Mouse (Mus musculus) heart, adult 2 months (tissue): ENCODE data around the gene Wdfy3. TPM values are rescaled to one million over a fixed set of nuclear protein-coding genes. Genes with fewer than 3 reads are reported as not detected.

Source experiments
- DNase-seq, 2 experiments: peaks; one replicate each; pipeline ENCODE4 v3.0.0; 2021
- H3K27ac ChIP-seq: fragments of 200-600 bp; 2 replicates; pipeline ENCODE4 v1.8.1; 2022
- H3K27me3 ChIP-seq: fragments of 200-500 bp; 2 replicates; pipeline ENCODE4 v1.6.1; 2012; ENCODE audit warnings: mild to moderate bottlenecking, low read length, inconsistent platforms, mixed read lengths; ENCODE audit not compliant: control insufficient read depth, insufficient read depth
- H3K36me3 ChIP-seq: fragments of 200-500 bp; 2 replicates; pipeline ENCODE4 v1.6.1; 2012; ENCODE audit warnings: low read length, inconsistent platforms; ENCODE audit not compliant: control insufficient read depth, insufficient read depth
- H3K4me1 ChIP-seq: fragments of 200-500 bp; 2 replicates; pipeline ENCODE4 v1.6.1; 2011; ENCODE audit warnings: low read length; ENCODE audit not compliant: control insufficient read depth, insufficient read depth
- H3K4me3 ChIP-seq: fragments of 200-600 bp; 2 replicates; pipeline ENCODE4 v1.8.1; 2022
- H3K79me2 ChIP-seq: fragments of 200-500 bp; replicated peaks from 2 replicates; pipeline ENCODE4 v1.6.1; 2012; ENCODE audit warnings: mild to moderate bottlenecking, inconsistent platforms, low read length, moderate library complexity, mixed read lengths; ENCODE audit not compliant: control insufficient read depth, insufficient read depth
- H3K9ac ChIP-seq: fragments of 200-500 bp; 2 replicates; pipeline ENCODE4 v1.6.1; 2012; ENCODE audit warnings: low read depth, mild to moderate bottlenecking, control low read depth, inconsistent platforms, low read length, mixed read lengths
- CTCF ChIP-seq: fragments of 200-600 bp; IDR thresholded peaks from 2 replicates; pipeline ENCODE4 v1.8.1; 2022; ENCODE audit warnings: antibody characterized with exemption, mild to moderate bottlenecking, moderate library complexity
- EP300 ChIP-seq: fragments of 200-500 bp; IDR thresholded peaks from 2 replicates; pipeline ENCODE4 v1.6.1; 2011; ENCODE audit warnings: low read depth, low read length, control low read depth; ENCODE audit not compliant: insufficient read depth
- POLR2A ChIP-seq: fragments of 200-500 bp; IDR thresholded peaks from 2 replicates; pipeline ENCODE4 v1.6.1; 2011; ENCODE audit warnings: mild to moderate bottlenecking, low read depth, low read length, control low read depth; ENCODE audit not compliant: insufficient read depth
- WGBS: fragments of 180-500 bp; shearing (Covaris S2); methylation state at CpG from one replicate; pipeline ENCODE4 v1.1.7; 2018; 5-methylcytosine and 5-hydroxymethylcytosine counted together
- intact Hi-C: fragments of 180-260 bp; cut with DNase I; formaldehyde crosslinking; loops from one replicate; pipeline ENCODE4 v1.15.1; 2025
- polyA plus RNA-seq: library from polyadenylated mRNA; depleted of rRNA; stranded (reverse); fragments of >200 nt; gene quantifications from 2 replicates; pipeline ENCODE4 v1.2.3, GENCODE M21; 2012
- total RNA-seq, 2 experiments: library from RNA; stranded (reverse); gene quantifications; 2 replicates each; pipeline ENCODE4 v1.2.3; 2021

Wdfy3 gene
- total and polyA plus RNA-seq, 3 experiments = 11.6 to 29.3 (median 29.0) TPM

DNA sequence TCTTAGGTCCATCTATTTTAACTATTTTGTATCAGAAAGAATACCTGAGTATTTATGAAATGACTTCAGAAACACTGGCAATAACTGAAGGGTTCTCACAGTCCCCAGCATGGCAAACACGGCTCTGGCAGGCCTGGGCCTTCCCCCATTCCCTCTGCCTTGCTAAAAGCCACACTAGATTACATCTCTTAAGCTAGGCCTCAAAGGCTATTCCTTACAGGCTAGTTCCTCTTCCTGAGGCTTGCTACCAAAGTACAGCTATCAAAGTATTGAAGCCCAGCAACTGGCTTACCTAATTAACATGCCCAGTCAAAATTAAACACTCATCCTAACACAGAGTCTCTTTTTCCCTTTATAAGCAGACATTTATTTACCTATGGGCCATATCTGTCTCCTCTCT, 117.8 kb downstream of the Wdfy3 start:
- DNase-seq = no peak
- no peak overlapping the region for H3K27ac ChIP-seq
- WGBS = 94% methylated on average over 1 of the region's 1 CpGs
- H3K4me1 ChIP-seq = peaks cover 4% of the 10 kb centered on the region; the same call in 1 of the 2 replicates
- intact Hi-C loops = loop anchor here (2.0 kb wide), 1 partner anchor 17 kb away; no protein-coding TSS in a partner anchor
- H3K4me3 ChIP-seq = no peak overlapping the region
- H3K9ac ChIP-seq = no peak overlapping the region
- H3K36me3 ChIP-seq = peaks cover 9% of the 10 kb centered on the region
- no peaks in the 10 kb centered on the region for H3K27me3 ChIP-seq
- no peak for TF ChIP-seq POLR2A
- TF ChIP-seq EP300 = no peak
- TF ChIP-seq CTCF = no peak
- no peaks in the 10 kb centered on the region; the same call in 1 of the 2 replicates for H3K79me2 ChIP-seq

DNA sequence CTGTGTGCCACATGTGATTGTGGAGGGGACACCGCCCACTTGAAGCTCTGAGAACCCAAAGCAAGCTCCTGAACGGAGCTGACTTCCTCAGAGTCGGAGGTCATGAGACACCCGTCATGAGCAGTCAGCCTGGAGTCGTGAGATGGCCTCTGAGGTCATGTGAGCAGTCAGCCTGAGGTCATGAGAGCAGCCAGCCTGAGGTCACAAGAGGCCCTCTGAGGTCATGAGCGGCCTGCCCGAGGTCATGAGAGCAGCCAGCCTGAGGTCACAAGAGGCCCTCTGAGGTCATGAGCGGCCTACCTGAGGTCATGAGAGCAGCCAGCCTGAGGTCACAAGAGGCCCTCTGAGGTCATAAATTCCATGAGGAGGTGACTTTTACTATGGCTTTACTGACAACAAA, 120.4 kb downstream of the Wdfy3 start:
- Histone ChIP-seq H3K9ac (no peak overlapping the region), H3K36me3 (peaks cover 9% of the 10 kb centered on the region), H3K79me2 (no peaks in the 10 kb centered on the region; the same call in 1 of the 2 replicates), H3K27ac (no peak overlapping the region), H3K4me3 (no peak overlapping the region), H3K4me1 (peaks cover under 1% of the 10 kb centered on the region; the same call in 1 of the 2 replicates), H3K27me3 (no peaks in the 10 kb centered on the region)
- no peak for DNase-seq
- intact Hi-C loops = no loop called here
- WGBS = 81% methylated on average over 8 of the region's 8 CpGs
- TF ChIP-seq CTCF = no peak
- no peak for TF ChIP-seq EP300
- TF ChIP-seq POLR2A = no peak

DNA sequence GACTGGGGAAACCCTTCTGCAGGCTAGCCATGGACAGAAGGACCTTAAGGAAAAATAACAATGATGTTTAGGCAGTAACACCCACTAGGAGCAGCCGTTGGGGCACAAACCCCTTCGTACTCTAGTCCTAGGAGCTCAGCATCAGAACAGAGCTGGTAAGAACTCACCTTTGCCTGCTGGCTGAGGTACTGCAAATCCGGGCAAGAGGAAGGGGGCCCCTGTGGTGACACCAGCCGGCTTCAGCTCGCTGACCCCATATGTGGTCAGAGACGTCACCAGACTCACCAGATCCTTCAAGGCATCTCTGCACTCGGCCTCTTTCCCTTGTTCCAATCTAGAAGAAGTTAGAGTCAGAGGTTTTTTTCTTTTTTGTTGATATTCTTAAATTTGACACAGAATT, 121.1 kb downstream of the Wdfy3 start:
- Histone ChIP-seq H3K9ac (no peak overlapping the region), H3K27me3 (no peaks in the 10 kb centered on the region), H3K4me1 (no peaks in the 10 kb centered on the region; the same call in 1 of the 2 replicates), H3K27ac (no peak overlapping the region), H3K4me3 (no peak overlapping the region), H3K36me3 (peaks cover 9% of the 10 kb centered on the region), H3K79me2 (no peaks in the 10 kb centered on the region; the same call in 1 of the 2 replicates)
- no peak for DNase-seq
- 95% methylated on average over 7 of the region's 7 CpGs for WGBS
- TF ChIP-seq EP300 (no peak), CTCF (no peak), POLR2A (no peak)
- intact Hi-C loops = no loop called here

DNA sequence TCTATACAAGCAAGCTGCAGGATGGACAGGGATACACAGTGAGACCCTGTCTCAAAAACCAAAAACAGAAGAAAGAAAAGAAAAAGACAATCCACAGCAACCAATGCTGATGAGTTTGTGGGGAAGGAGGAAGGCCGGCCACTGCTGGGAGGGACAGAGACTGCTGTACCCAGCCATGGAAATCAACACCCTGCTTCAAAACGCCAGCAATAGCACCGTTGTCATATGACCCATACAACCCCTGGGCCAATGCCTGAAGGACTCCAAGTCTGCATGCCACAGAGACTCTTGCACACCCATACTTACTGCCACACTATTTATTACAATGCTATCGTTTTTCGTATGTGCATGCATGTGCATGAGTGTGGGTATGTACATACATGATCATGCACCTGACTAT, 124.0 kb downstream of the Wdfy3 start:
- TF ChIP-seq CTCF (no peak), POLR2A (no peak), EP300 (no peak)
- no peaks in the 10 kb centered on the region; the same call in 1 of the 2 replicates for H3K79me2 ChIP-seq
- no peak overlapping the region for H3K27ac ChIP-seq
- no peak for DNase-seq
- no peaks in the 10 kb centered on the region for H3K27me3 ChIP-seq
- no peaks in the 10 kb centered on the region for H3K4me1 ChIP-seq
- intact Hi-C loops = no loop called here
- H3K4me3 ChIP-seq = no peak overlapping the region
- WGBS = 73% methylated on average over 5 of the region's 5 CpGs
- H3K9ac ChIP-seq = no peak overlapping the region
- H3K36me3 ChIP-seq = peaks cover 3% of the 10 kb centered on the region

DNA sequence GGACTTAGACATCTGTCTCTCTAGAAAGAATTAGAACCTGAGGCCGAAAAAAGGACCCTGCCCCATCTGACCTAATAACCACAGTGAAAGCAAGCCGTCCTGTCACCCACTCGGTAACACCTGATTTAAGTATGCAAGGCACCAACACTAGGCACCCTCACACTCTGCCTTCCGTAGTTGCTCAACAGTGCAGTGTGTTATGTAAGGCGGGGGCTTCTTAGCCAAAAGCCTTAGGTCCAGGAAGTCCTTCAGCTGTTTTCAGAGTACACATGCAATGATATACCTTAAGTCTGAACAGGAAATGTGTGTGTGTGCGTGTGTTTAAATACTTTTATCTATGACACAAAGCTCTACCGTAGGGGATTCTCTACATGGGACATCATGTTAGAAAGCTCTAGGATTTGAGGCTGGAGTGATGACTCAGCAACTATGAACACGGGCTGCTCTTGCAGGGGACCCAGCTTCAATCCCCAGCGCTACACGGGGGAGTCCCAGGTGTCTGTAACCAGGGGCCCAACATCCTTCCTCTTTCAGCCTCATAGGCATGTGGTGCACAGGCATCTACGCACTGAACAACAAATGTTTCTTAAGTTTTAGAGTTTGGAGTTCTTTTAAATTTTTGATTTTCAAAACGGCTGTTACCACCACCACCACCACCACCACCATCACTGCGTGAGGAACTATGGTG, 131.7 kb downstream of the Wdfy3 start:
- H3K79me2 ChIP-seq = no peaks in the 10 kb centered on the region
- H3K27ac ChIP-seq = peak overlapping the region; percentile 53
- WGBS = 75% methylated on average over 13 of the region's 13 CpGs
- H3K4me1 ChIP-seq = peaks cover 8% of the 10 kb centered on the region
- H3K27me3 ChIP-seq = no peaks in the 10 kb centered on the region
- no peak overlapping the region for H3K4me3 ChIP-seq
- H3K36me3 ChIP-seq = no peaks in the 10 kb centered on the region; the same call in 1 of the 2 replicates
- intact Hi-C loops = loop anchor here (2.0 to 5.0 kb wide), 3 partner anchors 27 to 133 kb away; no protein-coding TSS in a partner anchor
- no peak for TF ChIP-seq EP300
- no peak overlapping the region for H3K9ac ChIP-seq
- DNase-seq = no peak

DNA sequence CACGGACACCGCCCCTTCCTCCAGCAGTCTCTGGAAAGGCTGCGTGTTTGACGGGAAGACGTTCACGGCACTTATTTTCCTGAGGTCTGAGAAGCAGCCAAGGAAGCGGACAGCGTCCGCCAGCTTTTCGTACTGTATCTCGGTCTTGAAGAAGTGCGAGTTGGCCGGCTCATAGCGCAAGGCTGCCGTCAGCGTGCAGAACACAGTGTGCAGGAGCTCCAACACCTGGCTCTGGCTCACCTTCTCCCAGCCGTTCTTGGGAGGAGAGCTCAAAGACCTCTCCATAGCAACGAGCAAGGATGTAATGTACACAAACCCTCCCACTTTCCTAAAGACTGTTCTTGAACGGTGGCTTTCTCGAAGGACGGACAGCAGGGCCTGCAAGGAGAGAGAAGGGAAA, 132.4 kb downstream of the Wdfy3 start:
- 42% methylated on average over 21 of the region's 21 CpGs for WGBS
- H3K36me3 ChIP-seq = no peaks in the 10 kb centered on the region; the same call in 1 of the 2 replicates
- H3K79me2 ChIP-seq = no peaks in the 10 kb centered on the region
- peak overlapping the region; percentile 53 for H3K27ac ChIP-seq
- no peak for TF ChIP-seq POLR2A
- TF ChIP-seq CTCF = no peak
- TF ChIP-seq EP300 = no peak
- no peak overlapping the region for H3K9ac ChIP-seq
- no peak overlapping the region for H3K4me3 ChIP-seq
- intact Hi-C loops = loop anchor here (2.0 to 5.0 kb wide), 3 partner anchors 27 to 133 kb away; no protein-coding TSS in a partner anchor
- no peaks in the 10 kb centered on the region for H3K27me3 ChIP-seq
- H3K4me1 ChIP-seq = peaks cover 8% of the 10 kb centered on the region
- DNase-seq = peak; percentile 46 to 47
